Mouse (Mus musculus): ENCODE measurements at regions not wholly inside any gene's neighbourhood (a gene's known extent, or its start where the extent isn't known, plus 50 kb on each side); places are given as distances from the start of the nearest gene placed in this dataset.

DNA sequence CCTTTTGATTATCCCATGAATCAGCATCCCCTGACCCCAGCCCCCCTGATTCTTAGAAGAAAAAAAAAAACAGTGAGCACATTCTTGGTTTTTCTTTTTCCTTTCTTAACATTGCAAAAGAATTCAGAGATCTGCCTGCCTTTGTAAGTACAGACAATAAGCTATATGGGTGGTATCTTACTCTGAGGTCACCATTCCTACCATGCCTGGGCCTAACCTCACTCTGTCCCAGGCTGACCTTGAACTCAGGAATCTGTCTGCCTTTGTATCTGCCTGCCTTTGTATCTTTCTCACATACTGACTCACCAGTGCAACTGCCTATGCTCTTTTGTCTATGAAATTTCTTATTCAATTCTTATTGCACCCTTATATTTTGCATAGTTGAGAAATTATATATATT lies 216.9 kb downstream of the Tex13c3 start:
- TF ChIP-seq CTCF (IDR thresholded peaks at IDR 0.05; ENCODE audit: control insufficient read depth, insufficient read depth, insufficient replicate concordance, low read depth, low read length) (no peak), POLR2A (IDR thresholded peaks at IDR 0.05; ENCODE audit: control insufficient read depth, low read depth, low read length) (no peak)
